Comparison of ENCODE assay signal across 30 mouse cellular contexts in the genomic region with DNA sequence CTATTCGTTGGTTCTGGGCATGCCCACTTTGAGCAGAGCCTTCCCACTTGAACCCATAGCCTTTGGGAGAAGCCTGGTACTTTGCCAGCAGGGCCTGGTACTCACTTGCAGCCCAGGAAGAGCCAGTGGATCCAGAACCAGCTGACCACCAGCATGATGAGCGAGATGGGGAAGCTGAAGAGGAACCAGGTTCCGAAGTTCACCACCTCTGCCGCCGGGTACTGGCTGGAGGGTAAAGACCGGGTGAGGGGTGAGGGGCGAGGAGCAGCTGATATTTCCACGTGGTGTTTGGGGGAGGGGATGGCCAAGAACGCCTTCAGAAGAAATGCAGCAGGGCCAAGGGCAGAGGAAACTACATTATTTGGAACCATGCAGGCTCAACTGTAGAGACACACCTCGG. TPM values are rescaled to one million over a fixed set of nuclear protein-coding genes. Genes with fewer than 3 reads are reported as not detected.
DNase-seq lines count a peak whose midpoint lies in the region; ATAC-seq and TF ChIP-seq lines count a peak whose summit lies in the region.
"Had no signal": no experiment of that assay in that cellular context is flagged by ENCODE, and none has a peak within 500 bp of the region (broad histone marks: within the 10 kb centered on the region; RNA-seq: fewer than 3 reads in every experiment).

No protein-coding gene starts in this region.

- DNase-seq in kidney, adult 18-20 months = peak; percentile 48
- DNase-seq in kidney, adult 8-10 months = peak; percentile 73 to 80
- DNase-seq in kidney, postnatal 10 days = peak; percentile 40
- DNase-seq in kidney, postnatal 36 days = peak; percentile 84
- DNase-seq in testis, postnatal 10 days (ENCODE audit: low spot score) = no peak
- DNase-seq in heart, adult 2 months = no peak
- DNase-seq: adrenal gland, adult 2 months; adrenal gland, postnatal 14 days; B cell, adult 2 months; cerebellum, adult 11 months; cerebellum, adult 2 months; cerebellum, adult 9-11 months; cerebellum, postnatal 25 days; gastrocnemius, postnatal 25 days; heart, postnatal 10 days; heart, postnatal 36 days had no signal

- WGBS in kidney, embryonic 15.5 days = 79% methylated on average over 10 of the region's 10 CpGs
- WGBS in heart, adult 2 months = 74% methylated on average over 10 of the region's 10 CpGs

- intact Hi-C loops in heart, adult 2 months (cut with DNase I) = no loop called here

- no peak overlapping the region for H3K9ac ChIP-seq in kidney, embryonic 15.5 days
- no peak overlapping the region for H3K9ac ChIP-seq in heart, adult 2 months (ENCODE audit: low read depth, low read length)
- H3K9ac ChIP-seq: embryonic facial prominence, embryonic 12.5 days; embryonic facial prominence, embryonic 15.5 days; heart, embryonic 15.5 days; hindbrain, embryonic 13.5 days had no signal

- no peak for TF ChIP-seq POLR2A in heart, adult 2 months (IDR thresholded peaks at IDR 0.05; ENCODE audit: insufficient read depth, low read depth, low read length)

- H3K4me1 ChIP-seq in kidney, embryonic 15.5 days = no peaks in the 10 kb centered on the region
- H3K4me1 ChIP-seq in heart, adult 2 months (ENCODE audit: control insufficient read depth, insufficient read depth, low read length) = no peaks in the 10 kb centered on the region
- H3K4me1 ChIP-seq: embryonic facial prominence, embryonic 12.5 days; embryonic facial prominence, embryonic 15.5 days; hindbrain, embryonic 13.5 days had no signal

- H3K4me2 ChIP-seq in kidney, embryonic 15.5 days = no peak overlapping the region
- H3K4me2 ChIP-seq: embryonic facial prominence, embryonic 12.5 days; embryonic facial prominence, embryonic 15.5 days; heart, embryonic 11.5 days; heart, embryonic 15.5 days; hindbrain, embryonic 13.5 days had no signal

- no peak for TF ChIP-seq EP300 in heart, adult 2 months (IDR thresholded peaks at IDR 0.05; ENCODE audit: insufficient read depth, low read depth, low read length)

- H3K27me3 ChIP-seq in kidney, embryonic 15.5 days = no peaks in the 10 kb centered on the region
- H3K27me3 ChIP-seq in heart, adult 2 months (ENCODE audit: control insufficient read depth, insufficient read depth, low read length) = no peaks in the 10 kb centered on the region
- H3K27me3 ChIP-seq: embryonic facial prominence, embryonic 12.5 days; embryonic facial prominence, embryonic 15.5 days; heart, embryonic 15.5 days; hindbrain, embryonic 13.5 days had no signal

- no peak overlapping the region for H3K27ac ChIP-seq in kidney, embryonic 15.5 days
- no peak overlapping the region for H3K27ac ChIP-seq in heart, adult 2 months
- H3K27ac ChIP-seq: embryonic facial prominence, embryonic 12.5 days; embryonic facial prominence, embryonic 15.5 days; heart, embryonic 15.5 days; hindbrain, embryonic 10.5 days; hindbrain, embryonic 13.5 days had no signal

- H3K9me3 ChIP-seq in kidney, embryonic 15.5 days (replicated peaks) = no peaks in the 10 kb centered on the region
- H3K9me3 ChIP-seq: embryonic facial prominence, embryonic 12.5 days; embryonic facial prominence, embryonic 15.5 days; heart, embryonic 15.5 days; hindbrain, embryonic 10.5 days; hindbrain, embryonic 13.5 days had no signal

- no peaks in the 10 kb centered on the region for H3K36me3 ChIP-seq in kidney, embryonic 15.5 days
- H3K36me3 ChIP-seq in heart, adult 2 months (ENCODE audit: control insufficient read depth, insufficient read depth, low read length) = no peaks in the 10 kb centered on the region
- H3K36me3 ChIP-seq: embryonic facial prominence, embryonic 12.5 days; embryonic facial prominence, embryonic 15.5 days; heart, embryonic 15.5 days; hindbrain, embryonic 10.5 days; hindbrain, embryonic 13.5 days had no signal

- H3K4me3 ChIP-seq in kidney, embryonic 15.5 days (replicated peaks) = no peak overlapping the region
- H3K4me3 ChIP-seq in heart, adult 2 months = no peak overlapping the region
- H3K4me3 ChIP-seq: embryonic facial prominence, embryonic 12.5 days; embryonic facial prominence, embryonic 15.5 days; heart, embryonic 15.5 days; hindbrain, embryonic 10.5 days; hindbrain, embryonic 13.5 days had no signal

- no peaks in the 10 kb centered on the region for H3K79me2 ChIP-seq in heart, adult 2 months (replicated peaks; ENCODE audit: control insufficient read depth, insufficient read depth, low read length)

- ATAC-seq in kidney, embryonic 15.5 days (replicated peaks; ENCODE audit: low FRiP score) = no peak
- ATAC-seq: forebrain, embryonic 14.5 days; hindbrain, embryonic 16.5 days had no signal

- no peak for TF ChIP-seq CTCF in heart, adult 2 months (IDR thresholded peaks at IDR 0.05)

RNA-seq across cellular contexts. Expression of a gene that starts 28.6 kb away (rescaled TPM):
- 0.18 and 0.32 TPM in 2 replicates for polyA plus RNA-seq in kidney, embryonic 15.5 days (2015; fragmentation: Nextera tagmentation; extraction: Ambion mirVana)
- not detected for total RNA-seq in heart, adult 2 months (2021)
- 0.53 and 0.70 TPM in 2 replicates for polyA plus RNA-seq in heart, adult 2 months (2012; rRNA removed)
- total RNA-seq: common myeloid progenitor, adult 5-6 weeks; gastrocnemius, adult 8-10 months; granulocyte monocyte progenitor cell, adult 5-6 weeks; MEL had no signal

RNA-seq across cellular contexts. Expression of a gene that starts 46.6 kb away (rescaled TPM):
- 0.23 and 0.47 TPM in 2 replicates for polyA plus RNA-seq in kidney, embryonic 15.5 days (2015; fragmentation: Nextera tagmentation; extraction: Ambion mirVana)
- total RNA-seq in heart, adult 2 months (2021) = under 1 TPM; 0.34 to 0.41 TPM
- polyA plus RNA-seq in heart, adult 2 months (2012; rRNA removed) = 0.16 and 0.23 TPM in 2 replicates
- total RNA-seq: common myeloid progenitor, adult 5-6 weeks; granulocyte monocyte progenitor cell, adult 5-6 weeks; MEL had no signal
- polyA plus RNA-seq: embryonic facial prominence, embryonic 12.5 days; forebrain, embryonic 11.5 days; hindbrain, embryonic 10.5 days had no signal

Comparison
In these comparisons a context has a peak if more than half of its experiments do, and no peak if none do; other contexts are left out.
1. DNase-seq: peak in kidney, adult 18-20 months (single experiment), kidney, adult 8-10 months (2 of 2), kidney, postnatal 10 days (single experiment) and kidney, postnatal 36 days (2 of 2); none in testis, postnatal 10 days (single experiment) and heart, adult 2 months (0 of 2).